Mouse (Mus musculus) heart, postnatal 14 days (tissue): Measurements from ENCODE around the gene Adra1b. TPM values are rescaled to one million over a fixed set of nuclear protein-coding genes. Genes with fewer than 3 reads are reported as not detected.

Source experiments
- DNase-seq, 2 experiments: peaks; one replicate each; pipeline ENCODE4 v3.0.0; 2021 to 2022
- intact Hi-C: fragments of 180-260 bp; cut with DNase I; formaldehyde crosslinking; loops from one replicate; pipeline ENCODE4 v1.15.1; 2025
- total RNA-seq, 2 experiments: library from RNA; stranded (reverse); gene quantifications; 2 replicates each; pipeline ENCODE4 v1.2.3; 2021

The Adra1b gene
- total RNA-seq, 2 experiments from 2014 or later, result 43.7 to 47.6 TPM

DNA sequence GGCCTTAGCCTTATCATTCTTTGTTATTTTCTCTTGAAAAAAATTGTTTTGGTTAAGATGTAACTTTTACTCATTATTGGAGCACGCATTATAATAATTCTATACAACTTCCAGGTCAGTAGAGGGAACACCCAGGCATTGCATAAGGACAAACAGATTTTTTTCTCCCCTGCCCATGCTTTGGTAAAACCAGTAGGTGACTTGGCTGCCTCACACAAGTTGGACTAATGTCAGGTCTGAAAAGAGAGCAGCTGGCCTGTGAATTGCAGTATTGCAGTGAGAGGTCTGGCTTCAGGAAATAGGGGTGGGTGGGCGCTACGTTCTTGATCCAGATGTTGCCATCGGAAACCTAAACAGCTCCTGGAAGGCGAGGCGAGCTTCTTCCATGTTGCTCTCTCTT, 10.6 kb upstream of the Adra1b start:
- intact Hi-C loops, result no loop called here
- DNase-seq, result no peak

DNA sequence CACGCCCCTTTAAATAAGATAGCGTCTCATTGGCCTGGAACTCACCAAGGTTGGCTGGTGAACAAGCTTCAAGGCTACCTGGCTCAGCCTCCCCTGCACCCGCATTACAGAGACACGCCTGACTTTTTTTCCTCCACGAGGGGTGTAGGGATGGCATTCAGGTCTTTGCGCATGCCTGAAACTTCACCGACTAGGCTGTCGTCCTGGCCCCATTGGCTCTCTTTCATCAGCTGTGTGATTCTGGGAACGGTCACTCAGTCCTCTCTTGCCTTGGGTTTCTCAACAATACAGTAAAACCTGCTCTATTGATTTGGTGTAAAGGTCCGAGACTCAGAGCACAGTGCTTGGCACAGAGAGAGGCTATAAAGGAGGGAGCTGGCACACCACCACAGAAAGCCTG, 2.3 kb upstream of the Adra1b start:
- intact Hi-C loops, result no loop called here

DNA sequence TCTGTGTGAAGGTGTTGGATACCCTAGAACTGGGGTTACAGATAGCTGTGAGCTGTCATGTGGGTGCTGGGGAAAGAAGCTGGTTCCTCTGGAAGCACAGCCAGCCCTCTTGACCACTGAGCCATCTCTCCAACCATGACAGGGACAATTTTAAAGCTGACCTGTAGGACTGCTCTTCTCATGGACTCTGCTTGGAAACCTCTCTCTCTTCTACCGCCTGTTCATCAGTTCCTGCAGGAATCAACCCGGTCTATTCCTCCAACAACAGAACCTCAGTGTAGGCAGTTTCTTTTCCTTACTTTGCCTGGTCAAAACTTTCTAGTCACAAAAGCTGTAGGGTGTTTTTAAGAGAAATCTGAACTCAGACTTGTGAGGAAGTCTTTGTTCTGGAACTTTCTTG, 1.3 kb downstream of the Adra1b start:
- DNase-seq, result no peak
- intact Hi-C loops, result no loop called here

More for the DNA sequence above, 2.3 kb upstream of the Adra1b start:
- no peak for DNase-seq

DNA sequence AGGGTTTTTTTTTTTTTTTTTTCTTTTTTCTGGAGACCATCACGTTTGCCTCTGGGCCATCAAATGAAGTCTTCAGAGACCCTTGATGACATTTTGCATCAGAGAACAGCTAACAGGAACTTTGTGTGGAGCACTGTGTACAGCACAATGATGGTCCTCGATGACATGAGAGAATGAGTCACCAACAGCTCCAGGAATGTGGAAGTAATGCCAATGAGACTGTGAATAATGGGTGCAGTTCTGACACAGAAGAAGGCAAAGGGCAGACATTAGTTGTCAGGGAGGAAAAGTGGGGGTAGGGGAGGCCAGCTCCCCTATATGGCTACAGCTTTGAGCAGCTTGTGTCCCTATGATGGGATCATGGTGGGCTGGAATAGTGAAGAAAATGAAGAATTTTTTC, 5.7 kb downstream of the Adra1b start:
- DNase-seq, result no peak
- intact Hi-C loops, result no loop called here

DNA sequence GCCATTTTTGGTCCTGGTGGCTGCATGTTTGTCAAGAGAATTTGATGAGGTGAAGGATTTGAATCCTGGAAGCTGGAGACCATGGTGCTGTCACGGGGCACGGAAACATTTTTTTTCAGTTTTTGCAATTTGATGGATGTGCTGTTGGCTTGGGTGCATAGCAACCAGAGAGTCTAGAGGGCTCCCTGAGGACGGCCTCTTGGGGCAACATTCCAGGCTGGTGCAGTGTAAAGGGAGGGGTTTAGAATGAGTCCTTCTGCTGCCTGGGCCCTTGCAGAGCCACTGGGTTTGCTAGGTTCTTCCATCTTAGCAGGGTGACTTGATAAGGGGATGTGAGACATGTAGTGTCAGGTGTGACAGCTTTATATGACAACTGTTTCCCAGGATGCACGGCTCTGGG, 8.5 kb downstream of the Adra1b start:
- intact Hi-C loops, result no loop called here
- no peak for DNase-seq

DNA sequence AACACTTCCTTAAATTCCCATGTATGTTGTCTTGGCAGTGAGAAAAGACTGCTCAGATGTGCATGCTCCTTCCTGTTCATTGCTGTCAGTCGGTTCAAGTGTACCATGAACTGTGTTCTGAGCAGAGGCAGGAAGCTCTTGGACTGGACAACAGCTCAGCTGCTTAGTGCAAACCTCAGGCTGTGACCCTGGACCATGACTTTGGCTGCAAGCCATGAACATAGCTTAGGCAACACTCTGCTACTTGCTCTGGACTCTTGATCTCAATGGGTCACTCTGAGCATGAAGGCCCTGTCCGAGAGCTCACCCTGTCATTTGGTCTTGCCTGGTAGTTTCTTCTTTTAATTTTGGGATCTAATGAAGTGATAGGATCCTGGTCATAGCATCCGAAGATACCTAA, 9.6 kb downstream of the Adra1b start:
- DNase-seq, result no peak
- intact Hi-C loops, result no loop called here

DNA sequence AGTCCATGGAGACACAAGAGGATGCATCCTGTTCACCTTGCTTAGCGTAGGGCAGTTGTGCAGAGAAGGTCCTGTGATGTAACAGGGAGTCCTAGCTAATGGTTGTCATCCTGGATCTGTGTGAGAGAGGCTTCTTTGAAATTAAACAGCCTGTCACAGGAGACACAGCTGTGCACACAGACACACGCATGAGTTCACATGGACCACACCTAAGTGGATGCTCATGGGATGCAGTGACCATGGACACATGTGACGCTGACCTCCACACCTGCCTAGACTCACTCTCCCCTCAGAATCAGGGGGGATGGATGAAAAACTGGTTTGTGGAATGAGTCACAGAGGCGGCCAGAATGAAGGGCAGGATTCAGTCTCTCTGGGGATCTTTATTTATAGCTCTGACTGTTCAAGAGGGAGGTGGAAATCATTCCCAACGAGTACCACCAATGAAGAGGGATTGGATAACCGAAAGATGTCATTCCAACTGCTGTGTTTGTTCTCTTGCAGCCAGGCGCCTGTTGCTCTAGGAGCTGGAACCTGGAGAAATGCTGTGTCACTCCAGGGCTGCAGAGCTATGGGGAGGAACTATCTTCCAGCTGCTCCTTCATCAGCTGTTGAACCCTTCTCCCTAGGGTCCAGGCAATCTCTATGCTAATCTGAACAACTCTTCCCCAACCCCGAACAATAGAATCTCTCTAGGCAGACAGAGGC, 11.6 kb downstream of the Adra1b start:
- intact Hi-C loops, result no loop called here
- no peak for DNase-seq

DNA sequence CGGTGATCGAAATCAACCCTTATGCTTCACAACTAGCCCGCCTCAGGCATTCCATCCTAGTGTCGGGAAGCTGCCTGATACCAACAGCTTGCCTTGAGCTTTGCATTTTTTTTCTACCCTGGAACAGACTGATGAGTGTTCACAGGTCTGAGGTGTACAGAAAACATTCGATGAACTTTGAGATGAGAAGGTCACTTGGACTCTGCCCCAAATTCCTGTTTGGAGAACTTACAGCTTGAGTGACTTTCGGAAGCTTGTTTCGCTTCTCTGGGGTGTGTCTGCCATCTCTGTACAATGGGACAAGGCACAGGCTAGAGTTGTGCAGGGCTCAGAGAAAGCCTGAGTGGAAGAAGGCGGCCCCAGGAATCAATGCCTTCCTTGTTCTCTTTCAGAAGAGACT, 12.3 kb downstream of the Adra1b start:
- no peak for DNase-seq
- intact Hi-C loops, result no loop called here

DNA sequence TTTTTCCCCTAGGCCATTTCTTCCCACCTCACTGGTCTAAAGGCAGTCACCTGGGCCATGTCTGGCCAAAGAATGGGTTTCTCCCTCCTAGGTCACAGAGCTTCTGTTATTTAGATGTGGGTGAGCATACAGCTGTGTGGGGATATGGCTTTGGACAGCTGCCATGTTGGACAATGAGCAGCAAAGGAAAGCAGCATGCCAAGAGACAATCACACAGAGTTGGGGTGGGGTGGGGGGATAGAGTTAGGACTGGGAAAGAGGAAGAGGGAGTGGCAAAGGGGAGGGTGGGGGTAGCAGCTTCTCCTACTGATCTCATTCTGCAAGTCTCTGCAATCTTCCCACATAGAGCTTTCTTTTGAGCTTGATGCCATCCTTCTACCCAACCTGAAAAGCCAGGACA, 13.4 kb downstream of the Adra1b start:
- DNase-seq, result no peak
- intact Hi-C loops, result no loop called here

DNA sequence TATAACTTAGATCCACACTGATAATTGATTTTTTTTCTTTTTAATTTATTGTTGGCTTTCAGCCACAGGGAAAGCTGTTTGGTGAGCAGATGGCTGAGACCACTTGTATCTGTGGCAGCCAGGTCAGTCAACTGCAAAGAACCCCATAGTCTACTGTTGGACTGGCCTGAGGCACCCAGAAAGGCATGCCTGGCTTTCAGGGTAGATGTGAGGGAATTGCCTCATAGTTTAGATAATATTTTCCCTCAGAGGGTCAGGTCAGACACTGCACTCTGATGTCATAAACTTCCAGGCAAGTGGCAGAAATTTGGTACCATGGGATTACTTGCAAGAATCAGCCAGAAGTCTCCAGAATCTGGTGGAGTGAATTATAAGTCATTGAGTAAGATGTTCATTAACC, 16.5 kb downstream of the Adra1b start:
- DNase-seq, result no peak

DNA sequence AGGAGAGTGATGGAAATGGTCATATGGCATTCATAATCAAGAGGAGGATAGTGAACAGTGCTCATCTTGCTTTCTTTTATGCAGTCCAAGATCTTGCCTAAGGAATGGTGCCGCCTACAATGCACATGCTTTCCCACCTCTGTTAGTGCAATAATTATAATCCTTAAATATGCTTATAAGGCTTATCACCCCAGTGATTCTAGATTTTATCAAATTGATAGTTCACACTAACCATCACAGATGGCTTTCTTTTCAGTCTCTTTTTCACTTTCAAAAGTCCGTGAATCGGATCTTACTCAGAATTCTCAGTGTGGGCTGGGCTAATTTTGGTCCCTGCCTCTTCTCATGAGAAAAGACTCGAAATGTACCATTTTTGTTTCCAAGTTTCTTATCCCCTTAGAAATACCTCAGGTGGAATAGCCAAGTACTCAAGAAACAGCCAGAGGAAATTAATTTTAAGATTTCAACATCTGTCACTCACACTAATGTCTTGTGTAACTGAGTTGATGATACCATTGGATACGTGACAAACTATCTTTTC, 17.3 kb downstream of the Adra1b start:
- intact Hi-C loops, result no loop called here
- DNase-seq, result no peak

More for the DNA sequence above, 16.5 kb downstream of the Adra1b start:
- intact Hi-C loops, result no loop called here

DNA sequence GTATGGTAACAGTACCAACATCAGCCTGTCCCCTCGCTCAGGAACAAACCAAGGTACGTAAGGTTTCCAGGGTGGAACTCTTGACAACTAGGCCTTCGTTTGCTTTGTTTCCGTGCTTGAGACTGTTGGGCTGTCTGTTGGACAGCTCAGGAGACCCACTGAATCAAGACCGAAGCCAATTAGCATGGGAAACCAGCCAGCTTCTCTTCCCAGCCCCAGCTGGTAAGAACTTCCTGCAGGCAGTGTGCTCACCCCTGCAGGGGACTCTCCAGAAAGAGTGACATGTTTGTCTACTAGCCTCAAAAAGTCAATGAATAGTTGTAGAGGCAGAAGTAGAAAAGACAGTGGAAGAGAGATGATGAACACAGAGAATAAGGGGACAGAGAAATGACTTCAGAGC, 23.8 kb downstream of the Adra1b start:
- intact Hi-C loops, result no loop called here
- DNase-seq, result peak in 1 of 2 experiments; percentile 10

DNA sequence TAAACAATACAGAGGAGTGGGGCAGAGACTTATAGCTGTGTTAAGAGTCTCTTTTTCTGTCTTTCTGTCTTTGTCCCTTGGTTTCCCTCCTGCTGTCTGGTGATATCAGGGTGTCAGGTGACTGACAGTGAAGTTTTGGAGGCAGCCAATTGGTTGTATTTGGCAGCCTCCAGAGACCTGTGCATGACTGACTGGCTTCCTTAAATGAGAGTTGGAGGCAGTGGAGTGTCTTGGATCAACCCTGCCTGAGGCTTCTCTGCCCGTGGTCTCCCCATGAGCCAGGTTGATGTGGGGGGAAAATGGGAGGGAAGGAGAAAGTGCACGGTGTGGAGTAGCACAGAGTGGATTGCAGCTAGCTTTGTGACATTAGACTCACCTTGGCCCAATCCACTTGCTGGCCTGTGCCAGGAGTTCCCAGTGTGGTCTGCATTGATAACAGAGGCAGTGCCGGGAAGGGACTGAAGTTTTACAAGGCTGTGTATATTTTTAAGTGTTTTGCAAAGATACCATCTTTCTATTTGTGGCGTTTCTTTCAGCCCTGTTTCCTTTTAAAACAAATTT, 33.2 kb downstream of the Adra1b start:
- intact Hi-C loops, result loop anchor here (5.0 kb wide), 1 partner anchor 60 kb away; no protein-coding TSS in a partner anchor
- DNase-seq, result peak; percentile 9 to 32

DNA sequence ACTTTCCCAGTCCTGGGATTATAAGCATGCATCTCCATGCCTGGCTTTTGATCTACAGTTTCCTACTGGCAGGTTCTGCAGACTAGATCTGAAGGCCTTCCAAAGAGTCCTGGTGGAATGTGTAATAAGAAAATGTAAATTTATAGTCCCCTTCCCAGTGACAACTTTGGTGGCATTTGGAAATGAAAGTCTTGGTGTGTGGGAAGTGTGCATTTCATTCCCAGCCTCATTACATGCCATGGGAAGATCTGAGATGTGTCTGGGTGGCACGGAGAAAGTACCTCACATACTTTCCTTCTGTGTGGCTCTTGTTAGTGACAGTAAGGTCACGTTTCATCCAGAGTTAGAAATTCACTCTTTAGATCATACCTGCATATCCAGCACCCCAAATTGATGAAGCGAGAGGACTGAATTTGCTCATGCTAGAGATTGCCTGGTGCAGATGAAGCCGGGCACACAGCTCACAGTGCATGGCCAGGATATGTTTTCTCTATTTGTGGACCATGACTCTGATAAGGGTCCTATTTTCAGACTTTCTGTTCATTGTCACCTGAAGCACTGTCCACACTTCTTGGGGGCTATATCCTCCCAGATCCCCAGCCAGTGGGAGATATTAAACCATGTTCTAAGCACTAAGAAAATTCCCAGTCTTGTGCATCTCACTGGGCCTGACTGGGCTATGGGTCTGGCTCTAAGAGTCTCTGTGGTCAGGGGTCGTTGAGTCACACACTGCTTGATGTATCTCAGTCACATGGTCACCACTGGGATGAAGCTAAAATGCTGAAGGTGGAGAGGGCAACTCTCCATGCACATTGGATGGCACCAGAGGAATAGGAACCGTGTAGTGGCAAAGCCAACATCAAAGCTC, 35.5 kb downstream of the Adra1b start:
- DNase-seq, result peak in 1 of 2 experiments; percentile 18
- intact Hi-C loops, result loop anchor here (5.0 kb wide), 1 partner anchor 62 kb away; no protein-coding TSS in a partner anchor

DNA sequence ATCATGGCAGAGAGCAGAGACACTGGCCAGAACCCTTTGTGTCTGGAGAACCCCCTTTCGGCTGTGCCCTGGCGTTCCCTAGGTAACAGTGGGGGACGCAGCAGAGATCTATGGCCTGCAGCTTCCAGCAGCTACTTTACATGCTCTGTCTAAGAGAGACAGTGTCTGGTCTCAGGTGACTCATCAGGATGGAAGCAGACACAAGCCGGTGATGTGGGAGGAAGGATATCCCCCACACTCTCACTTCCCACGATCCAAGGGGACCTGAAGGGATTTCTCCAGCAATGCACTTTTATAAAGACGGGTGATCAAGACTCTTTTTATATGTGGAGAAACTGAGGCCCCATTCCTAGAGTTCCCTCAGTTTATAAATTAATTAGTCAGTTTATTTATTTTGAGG, 48.0 kb downstream of the Adra1b start:
- no peak for DNase-seq
- intact Hi-C loops, result no loop called here

DNA sequence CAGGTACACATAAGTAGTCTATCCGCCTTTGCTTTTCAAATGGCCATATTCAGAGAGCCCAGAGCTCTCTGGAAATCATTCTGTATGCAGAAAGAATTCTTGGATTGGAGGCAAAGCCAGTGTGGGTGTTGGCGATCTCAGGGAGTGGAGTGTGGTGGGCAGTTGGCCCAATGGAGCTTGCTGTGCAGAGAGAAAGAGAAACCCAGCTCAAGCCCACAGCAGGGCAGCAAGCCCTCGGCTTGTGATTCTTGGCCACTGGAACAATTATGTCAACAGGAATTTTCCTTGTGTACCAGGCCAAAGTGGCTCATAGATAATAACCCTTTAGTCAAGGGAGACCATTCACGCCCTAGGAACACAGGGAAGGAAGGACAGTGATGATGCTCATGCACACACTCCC, 53.0 kb downstream of the Adra1b start:
- intact Hi-C loops, result no loop called here
- peak in 1 of 2 experiments; percentile 40 for DNase-seq

DNA sequence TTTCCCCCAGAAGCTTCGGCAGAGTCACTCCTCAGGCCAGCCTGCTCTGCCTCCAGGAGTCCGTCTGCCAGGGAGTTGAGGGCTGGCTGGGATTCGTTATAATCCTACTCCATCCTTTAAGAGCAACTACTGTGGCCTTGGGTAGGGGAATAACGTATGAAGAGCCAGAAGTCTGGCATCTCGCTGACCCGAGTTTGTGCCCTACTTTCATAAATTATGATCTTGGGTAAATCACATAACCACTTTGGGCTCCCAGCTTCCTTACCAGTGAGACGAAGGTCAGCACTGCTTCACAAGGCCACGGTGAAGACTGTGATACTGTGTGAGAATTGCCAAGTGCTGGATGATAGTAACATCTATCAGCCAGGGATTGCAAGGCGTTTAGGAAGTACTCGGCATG, 59.4 kb downstream of the Adra1b start:
- no peak for DNase-seq
- intact Hi-C loops, result no loop called here

DNA sequence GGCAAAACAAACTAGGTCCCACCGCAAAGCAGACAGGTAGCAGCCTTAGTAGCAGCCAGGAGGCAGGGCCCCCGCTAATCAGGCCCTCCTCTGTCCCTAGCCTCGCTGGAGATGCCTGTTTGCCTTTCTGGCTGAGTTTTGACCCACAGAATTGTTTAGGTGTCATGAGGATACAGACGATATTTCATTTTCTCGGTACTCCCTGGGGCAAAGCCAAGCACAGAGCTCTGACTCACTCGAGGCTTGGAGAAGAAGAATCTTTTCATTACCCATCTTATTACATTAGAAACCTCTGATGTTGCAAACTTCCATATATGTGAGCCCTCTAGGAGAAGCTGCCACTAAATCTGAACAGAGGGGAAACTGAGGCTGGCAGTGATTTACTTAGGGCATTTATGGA, 60.5 kb downstream of the Adra1b start:
- intact Hi-C loops, result no loop called here
- DNase-seq, result no peak

DNA sequence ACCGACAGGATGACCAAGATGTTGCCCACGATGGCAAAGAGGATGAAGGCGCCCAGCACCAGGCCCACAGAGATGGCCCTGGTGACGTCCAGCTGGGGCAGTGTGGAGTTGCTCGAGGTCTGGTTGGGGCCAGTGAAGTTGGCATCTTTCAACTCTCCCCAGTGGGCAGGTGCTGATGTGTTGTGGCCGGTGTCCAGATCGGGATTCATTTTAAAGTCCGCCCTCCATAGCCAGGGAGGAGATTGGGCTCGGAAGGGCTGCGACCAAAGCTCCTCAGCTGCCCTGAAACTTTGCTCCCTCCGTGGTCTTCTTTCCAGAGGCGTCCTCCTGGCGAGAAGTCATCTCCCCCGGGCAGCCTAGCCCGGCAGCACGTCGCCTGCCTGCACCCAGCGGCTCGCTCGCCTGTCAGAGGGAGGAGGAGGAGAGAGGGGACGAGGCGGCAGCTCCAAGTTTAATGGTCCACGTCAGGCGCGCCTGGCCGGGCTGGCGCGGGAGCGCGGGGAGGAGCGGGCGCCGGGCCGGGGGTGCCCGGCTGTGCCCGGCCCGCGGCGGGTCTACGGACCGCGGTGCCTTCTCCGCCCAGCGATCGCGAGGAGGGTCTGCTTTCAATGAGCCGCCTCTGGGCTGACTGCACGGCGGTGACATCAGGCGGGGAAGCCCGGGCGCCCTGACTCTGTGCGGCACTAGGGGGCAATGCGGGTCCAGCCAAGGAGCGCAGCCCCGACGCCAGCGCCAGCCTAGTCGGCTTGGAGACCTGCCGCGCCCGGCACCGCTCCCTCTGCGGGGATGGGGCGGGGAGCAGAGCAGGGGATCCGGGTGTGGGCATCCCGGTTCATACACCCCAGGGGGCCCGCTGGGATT, 64.9 kb downstream of the Adra1b start:
- intact Hi-C loops, result loop anchor here (1.0 to 10.0 kb wide), 2 partner anchors 289 to 495 kb away; no protein-coding TSS in a partner anchor
- DNase-seq, result peak; percentile 81 to 89

DNA sequence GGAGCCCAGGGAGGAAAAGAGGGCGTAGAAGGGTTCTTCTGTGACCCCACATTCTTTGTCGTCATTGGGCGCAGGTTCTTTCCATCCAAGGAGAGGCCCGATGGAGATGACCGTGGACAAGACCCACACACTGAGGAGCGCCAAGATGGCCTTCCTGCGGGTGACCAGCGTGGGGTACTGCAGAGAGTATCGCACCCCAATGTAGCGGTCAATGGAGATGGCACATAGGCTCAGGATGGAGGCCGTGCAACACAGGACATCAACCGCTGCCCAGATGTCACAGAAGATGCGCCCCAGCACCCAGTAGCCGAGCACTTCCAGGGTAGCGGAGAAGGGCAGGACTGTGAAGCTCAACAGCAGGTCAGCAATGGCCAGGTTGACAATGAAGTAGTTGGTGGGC, 65.6 kb downstream of the Adra1b start:
- DNase-seq, result no peak
- intact Hi-C loops, result loop anchor here (10.0 kb wide), 1 partner anchor 289 kb away; no protein-coding TSS in a partner anchor
